Mouse (Mus musculus) adrenal gland, postnatal 25 days (tissue): ENCODE data around the gene Mindy3. TPM values are rescaled to one million over a fixed set of nuclear protein-coding genes. Genes with fewer than 3 reads are reported as not detected.
A peak's percentile ranks its signal among the peaks of the same experiment; 100 is the strongest.
"Not testable (repeated sequence)": the region's sequence is repeated elsewhere in the genome, so short reads cannot be mapped to it uniquely, and the experiment has no call there.

Experiments used
- DNase-seq: peaks from one replicate; pipeline ENCODE4 v3.0.0; 2021; ENCODE audit warnings: mixed read lengths
- long read RNA-seq: library from polyadenylated mRNA; stranded (forward); transcript quantifications from one replicate; pipeline ENCODE4 v2.0.0, GENCODE M21; 2021
- total RNA-seq: library from RNA; stranded (reverse); gene quantifications from 2 replicates; pipeline ENCODE4 v1.2.3, GENCODE M21; 2021

The Mindy3 gene
- total RNA-seq, result 52.8 and 54.6 TPM in 2 replicates
- long read RNA-seq, transcript Mindy3-201 (15 exons, 2,344 nt), result major isoform, 16 of 26 reads
- long read RNA-seq, partial matches to known transcripts, result 0 of 26 reads
- long read RNA-seq, other reads (novel, unspliced or antisense), result 9 of 26 reads

DNA sequence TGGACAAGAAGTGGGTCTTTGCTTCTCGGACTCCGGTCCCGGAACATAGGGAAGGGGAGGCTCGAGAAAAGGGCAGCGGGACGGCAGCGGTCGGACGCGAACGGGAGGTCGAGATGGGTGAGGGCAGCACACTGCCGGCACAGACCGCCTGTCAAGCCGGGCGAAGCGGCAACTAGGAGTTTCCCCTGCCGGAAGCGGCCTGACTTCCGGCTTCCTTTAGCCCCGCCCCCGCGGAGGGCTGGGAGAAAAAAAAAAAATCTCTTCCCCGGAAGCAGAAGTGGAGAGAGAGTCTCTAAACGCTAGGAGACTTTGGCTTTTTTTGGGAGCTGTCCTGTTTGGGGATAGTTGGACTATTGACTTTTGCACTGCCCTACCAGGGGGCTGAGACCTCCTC, at the start of gene Mindy3:
TSS of gene Mindy3 (minus strand) at position 209 of the 394 bp plus-strand sequence.
- peak; percentile 90 for DNase-seq

DNA sequence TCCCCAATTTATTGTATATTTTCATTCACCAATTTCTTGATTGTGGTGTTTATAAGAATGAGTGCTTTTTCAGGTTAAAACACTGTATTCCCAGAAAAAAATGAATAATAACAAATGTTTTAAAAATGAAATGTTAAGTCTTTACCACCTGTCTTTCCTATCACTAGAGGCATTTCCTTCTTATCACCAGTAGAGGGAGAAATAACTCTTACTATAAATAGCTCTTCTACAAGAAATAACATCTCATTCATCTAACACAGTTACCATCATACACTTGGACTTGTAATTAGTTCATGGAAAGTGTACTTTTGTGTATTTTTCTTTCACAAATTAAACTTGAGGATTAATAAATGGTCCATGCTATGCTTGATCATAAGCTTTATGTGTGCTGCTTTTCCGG, 40.5 kb upstream of the Mindy3 start:
- DNase-seq, result no peak

DNA sequence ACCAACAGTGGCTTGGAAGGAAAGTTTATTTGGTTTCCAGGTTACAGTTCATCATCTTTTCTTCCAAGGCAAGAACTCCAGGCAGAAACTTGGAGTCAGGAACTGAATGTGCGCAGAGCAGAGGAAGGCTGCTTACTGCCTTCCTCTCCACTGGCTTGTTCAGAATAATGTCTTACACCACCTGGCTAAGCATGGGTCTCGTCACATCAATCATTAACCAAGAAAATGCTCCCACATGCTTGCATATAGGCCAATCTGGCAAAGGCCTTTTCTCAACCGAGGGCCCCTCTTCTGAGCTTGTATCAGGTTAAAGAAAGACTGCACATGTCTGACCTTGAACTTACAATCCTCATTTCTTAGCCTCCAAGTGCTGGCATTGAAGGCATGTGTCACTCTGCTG, 30.8 kb upstream of the Mindy3 start:
- no peak for DNase-seq

DNA sequence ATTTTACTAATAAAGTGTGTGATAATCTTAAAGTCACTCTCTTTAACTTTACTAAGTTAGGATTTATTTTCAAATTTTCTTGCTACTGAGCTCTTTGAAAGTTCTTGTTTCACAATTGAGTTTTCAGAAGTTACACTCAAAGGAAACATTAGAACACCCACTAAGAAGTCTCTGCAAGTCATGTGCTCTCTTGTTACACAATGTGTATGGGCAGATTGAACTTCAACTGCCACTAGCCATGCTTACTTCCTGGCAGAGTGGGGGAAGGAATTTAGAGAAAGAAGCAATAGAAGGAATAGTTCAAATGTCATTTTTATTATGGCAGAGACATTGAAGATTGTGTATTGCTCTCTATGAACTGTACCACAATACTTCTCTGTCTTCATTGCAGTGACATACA, 20.9 kb upstream of the Mindy3 start:
- DNase-seq, result no peak

DNA sequence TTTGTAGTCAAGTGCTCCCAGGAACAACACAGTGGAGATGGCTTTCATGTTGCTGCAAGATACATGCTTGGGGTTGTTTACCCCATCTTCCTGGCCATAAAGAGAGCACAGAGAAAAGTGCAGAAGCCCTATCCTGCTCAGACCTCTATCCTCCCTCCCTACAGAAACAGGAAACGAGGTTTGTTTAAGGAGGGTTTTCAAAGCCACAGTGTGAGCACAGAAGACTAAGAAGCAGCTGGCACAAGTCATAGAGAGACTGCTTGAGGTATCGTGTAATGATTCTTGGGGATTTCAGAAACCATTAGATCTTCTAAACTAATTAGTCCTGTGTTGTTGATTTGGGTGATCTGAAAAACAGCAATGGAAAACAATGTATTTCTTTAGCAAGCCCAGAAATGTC, 20.3 kb upstream of the Mindy3 start:
- no peak for DNase-seq

DNA sequence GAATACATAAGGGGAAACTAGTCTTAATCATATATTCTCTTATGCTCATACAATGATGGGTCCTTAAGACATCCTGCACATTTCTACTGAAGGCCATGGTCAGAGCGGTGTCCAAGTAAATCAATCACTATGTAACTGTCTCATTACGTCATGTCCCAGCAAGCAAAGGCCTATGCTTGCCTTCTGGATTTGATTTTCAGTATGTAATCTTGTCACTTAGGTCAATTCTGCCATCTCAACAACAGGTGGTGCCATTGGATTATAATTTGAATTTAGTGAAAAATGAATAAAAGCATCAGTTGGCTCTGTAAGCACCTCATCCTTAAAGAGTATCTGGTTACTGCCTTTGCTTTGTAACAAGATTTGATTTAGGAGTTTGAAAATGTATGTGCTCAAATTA, 18.9 kb upstream of the Mindy3 start:
- no peak for DNase-seq

DNA sequence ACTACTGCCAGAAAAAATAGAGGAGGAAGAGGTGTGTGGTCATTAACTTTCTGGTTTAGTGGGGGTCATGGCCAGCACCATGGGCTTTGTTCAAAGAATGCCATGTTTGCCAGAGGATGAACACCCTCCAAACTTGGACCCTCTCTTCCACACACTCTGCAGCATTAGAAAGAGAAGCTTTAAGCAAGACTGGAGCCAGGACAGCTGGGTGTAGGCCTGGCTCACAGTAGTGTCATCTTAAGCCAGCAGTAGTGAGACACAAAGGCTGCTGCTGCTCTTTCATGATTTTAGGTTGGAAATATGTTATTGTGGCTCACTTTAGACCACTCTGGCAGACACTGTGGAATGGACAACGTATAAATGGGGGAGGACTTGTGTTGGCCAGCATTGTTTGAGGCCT, 12.8 kb upstream of the Mindy3 start:
- DNase-seq, result no peak

DNA sequence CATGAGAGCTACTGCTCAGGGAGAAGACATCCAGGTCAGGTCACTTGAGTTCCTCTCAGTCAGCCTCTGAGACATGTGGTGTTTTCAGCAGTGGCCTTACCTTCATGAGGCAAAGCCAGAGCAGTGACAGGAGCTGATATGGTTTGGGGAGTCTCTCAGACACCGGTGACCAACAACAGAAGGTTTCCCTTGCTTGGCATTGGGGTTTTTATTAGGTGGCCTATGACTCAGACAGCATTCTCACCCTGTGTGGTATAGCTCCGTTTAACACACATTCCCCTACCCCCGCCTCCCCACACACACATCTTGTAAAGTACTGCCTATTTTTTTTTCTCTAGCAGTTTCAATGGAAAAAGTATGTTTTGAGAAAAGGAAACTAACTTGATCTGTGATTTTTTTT, 5.1 kb upstream of the Mindy3 start:
- DNase-seq, result no peak

DNA sequence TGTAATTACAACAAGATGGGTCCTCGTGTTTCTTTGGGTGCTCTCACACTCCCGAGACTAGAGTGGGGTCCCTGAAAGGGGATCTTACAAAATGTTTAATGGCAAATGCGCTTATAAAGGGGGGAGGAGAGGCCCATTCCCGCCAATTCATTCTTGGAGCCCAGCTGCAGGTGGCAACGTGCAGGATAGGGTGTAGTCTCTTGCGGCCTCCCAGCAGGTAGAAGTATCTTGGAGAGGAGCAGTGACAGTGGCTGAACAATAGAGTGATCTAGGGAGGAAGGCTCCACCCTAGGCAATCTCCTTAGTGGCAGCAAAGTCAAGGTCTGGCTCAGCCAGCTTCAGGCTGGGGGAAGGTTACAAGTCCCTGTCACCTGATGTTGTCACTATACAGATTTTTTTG, 4.2 kb upstream of the Mindy3 start:
- not testable (repeated sequence) for DNase-seq

DNA sequence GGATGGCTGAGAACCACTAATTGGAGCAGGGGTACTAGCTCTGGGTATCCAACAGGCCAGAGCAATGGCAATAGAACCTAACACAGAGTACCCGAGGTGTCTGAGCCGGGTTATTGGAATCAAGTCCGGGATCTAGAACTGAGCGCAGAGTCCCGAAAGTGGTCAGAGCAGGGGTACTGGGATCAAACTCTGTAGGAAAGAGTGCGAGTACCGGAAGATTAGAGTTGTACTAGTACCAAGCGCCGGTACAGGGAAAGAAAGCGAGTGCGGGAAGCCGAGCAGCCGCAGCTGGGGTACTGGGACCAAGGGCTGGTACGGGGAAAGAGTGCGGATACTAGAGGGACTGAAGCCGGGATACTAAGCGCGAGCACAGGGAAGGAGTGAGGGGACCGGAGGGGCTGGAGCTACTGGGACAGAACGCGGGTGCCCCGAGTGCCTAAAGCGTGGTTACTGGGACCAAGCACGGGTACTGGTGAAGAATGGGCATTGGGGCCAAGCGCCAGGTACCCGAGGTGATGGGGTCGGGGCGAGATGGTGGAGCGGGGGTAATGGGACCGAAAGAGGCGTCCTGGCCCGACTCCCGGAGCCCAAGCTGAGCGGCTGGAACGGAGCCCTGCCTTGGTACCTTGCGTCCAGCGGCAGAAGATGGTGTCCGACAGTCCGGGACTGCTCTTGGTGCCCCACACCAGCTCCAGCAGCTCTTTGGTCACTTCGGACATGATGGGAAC, 572 bp downstream of the Mindy3 start:
- DNase-seq, result no peak

DNA sequence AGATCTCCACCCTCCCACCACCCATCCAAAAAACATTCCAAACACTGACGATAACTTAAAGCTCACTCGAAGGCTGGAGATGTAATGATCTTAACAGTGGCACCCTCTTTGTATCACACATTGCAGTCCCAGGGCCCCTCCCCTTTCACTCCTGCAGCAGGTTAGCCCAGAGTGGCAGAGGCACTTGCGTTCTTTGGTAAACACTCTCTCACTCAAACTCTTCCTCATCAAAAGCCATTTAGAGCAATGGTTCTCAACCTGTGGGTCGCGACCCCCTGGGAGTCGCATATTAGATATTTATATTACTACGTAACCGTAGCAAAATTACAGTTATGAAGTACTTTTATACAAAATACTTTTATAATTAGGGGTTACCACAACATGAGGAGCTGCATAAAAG, 1.1 kb downstream of the Mindy3 start:
- no peak for DNase-seq

DNA sequence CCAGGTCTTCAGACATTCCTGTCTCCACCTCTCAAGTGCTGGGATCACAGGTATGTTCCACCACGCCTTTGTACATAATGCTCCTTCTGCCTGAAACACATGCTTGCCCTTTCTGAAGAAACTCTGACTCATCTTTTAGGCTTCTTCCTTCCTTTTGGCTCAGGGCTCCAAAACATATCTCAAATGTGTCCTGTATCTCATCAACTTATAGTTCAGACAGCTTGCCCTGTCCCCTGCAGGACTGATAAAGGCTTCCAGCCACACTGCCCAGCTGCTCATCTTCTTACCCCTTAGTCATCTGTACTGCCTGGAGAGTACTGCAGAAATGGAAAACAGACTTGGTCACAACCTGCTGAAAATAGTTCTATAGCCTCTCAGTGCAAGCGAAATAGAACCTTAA, 7.0 kb downstream of the Mindy3 start:
- no peak for DNase-seq

DNA sequence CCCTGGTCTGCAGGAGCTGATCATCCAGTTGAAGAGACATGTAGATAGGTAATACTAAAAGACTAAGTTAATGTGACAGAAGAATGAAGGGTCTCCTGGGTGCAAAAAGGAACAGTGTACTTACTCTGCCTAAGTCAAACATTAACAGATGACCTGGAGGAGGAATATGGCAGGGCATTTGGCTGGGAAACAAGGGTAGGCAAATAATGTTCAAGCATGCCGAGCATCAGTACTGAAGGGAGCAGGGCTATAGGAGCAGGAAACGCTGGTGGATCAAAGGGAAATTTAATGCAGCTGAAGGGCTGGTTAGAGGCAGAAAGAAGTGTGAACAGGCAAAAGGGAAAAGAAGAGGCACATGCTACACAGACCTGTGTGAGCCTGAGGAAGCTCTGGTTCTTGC, 8.1 kb downstream of the Mindy3 start:
- no peak for DNase-seq

DNA sequence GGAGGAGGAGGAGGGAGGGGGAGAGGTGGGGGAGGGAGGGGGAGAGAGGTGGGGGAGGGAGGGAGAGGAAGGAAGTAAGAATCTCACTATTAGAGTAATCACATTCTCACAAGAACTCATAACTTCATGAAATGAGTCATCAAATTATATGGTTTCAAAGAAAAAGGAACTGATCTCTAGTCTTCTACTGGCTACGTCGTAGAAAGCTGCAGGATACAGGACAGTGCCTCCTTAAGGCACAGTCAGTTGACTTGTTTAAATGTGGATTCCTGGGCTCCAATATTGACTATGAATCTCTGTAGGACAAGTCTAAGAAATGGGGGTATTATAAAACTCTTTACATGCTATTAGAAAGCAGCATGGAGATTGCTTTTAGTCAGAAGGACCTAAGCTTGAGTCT, 12.5 kb downstream of the Mindy3 start:
- DNase-seq, result no peak

DNA sequence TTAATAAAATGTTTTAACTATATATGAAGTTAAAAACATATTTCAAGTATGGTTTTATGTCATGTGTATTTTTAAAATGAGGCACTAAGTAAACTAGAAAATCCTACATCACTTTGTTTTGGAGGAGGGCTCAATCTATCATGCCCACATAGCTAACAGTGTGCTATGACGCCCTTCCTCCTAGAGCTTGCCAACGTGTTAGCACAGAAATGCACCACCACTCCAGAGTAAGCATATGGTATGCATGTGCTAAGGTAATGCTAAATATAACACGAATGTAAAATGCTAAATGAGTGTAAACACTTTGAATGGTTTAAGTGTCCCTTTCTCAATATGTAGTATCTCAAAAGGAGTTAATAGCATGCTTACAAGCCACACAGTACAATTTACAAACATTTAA, 16.8 kb downstream of the Mindy3 start:
- DNase-seq, result no peak

DNA sequence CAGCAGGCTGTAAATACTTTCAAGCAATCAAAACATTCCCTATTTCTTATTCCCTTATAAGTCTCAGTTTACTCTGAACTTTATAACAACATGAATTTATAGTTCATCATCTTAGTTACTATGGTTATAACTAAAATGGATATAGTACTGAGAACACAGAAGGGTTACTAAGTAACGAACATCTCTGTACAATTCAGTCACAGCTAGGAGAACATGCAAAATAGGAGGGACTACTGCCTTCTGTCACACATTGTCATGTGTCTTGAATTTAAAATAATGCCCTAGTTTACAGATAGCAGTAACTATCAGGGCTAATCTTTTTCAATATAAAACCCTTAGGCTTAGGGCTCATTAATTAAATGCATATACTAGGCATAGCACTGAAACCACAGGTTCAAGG, 18.1 kb downstream of the Mindy3 start:
- no peak for DNase-seq

DNA sequence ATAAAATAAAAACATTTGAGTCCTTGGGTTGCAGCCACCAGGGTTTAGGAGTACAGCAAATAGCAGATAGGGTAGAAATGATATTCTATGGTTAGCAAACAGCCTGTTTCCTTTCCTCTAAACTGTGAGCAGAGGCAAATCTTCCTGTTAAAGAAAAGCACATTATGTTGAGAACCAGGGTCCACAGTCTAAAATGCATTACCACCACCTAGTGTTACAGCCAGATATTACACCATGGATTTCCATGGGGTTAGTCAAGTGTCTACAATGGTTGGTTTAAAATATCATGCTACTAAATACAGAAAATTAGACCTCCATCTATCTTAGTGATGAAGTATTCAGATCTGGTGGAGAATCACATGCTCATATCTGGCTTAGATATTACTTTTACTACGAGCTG, 30.2 kb downstream of the Mindy3 start:
- no peak for DNase-seq

DNA sequence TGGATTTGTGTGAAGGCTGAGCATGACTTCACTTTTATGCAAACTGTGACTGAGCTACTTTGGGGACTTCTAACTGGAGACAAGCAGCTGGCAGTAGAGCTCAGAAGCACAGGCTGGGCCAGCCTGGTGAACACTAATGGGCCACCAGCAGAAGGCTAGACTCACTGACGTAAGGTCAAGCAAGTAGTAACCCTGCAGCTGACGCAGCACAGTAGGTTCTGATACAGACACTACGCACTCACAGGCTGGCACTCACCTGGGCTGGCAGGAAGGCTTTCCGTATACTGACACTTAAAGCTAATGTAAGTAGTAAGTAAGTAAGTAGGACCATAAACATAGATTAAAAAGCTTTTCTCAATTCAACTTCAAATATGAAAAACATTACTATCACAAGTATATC, 30.7 kb downstream of the Mindy3 start:
- no peak for DNase-seq

DNA sequence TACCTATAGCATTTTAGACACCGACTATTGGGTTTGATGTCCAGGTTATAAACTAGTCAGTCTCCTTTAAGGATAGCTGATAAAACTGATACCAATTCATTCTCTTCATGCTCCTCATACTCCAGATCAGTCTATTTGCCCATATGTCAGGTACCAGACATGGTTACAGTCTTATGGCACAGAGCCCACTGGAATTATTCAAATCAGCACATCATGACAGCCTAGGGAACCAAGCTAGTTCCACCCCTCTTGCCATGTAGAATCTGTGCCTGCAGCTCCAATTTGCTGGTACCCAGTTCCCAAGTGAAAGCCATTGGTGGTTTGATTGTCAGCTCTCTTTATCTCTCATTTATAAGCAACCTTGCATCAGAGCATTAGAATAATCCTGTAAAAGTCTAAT, 34.9 kb downstream of the Mindy3 start:
- DNase-seq, result no peak

DNA sequence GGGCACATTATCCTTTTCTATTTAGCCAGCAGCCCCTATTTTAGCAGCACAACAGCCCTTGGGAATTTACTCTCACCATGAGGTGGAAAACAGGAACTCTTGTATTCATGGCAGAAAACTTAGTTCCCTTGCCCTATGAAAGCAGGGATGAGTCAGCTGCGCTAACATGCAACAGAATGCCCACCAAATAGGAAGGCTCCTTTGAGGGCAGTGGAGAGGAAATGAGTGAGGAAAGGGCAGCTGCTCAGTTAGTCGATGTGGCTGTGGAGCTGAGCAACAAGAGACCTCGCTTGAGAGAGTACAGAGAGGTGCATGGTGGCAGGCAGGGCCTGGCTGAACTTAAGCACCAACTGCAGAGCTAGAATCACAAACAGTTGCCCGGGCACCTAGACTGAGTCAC, 36.6 kb downstream of the Mindy3 start:
- no peak for DNase-seq

DNA sequence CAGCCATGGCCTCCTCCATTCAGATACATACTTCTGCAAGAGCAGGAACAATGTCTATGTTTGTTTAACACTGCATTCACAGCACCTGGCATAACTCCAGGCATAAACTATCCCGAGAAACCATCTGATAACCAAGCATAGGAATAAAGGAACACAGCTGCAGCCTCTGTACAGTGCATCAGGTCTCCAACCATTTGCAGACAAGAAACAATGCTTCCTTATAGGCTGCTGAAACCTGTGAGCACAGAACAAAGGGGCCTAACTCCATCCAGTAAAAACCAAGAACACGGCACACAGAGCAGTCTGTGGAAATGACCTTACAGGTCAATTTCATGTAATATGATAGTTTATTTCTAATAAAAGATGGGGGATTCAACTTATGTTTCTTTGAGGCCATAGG, 39.0 kb downstream of the Mindy3 start:
- no peak for DNase-seq

DNA sequence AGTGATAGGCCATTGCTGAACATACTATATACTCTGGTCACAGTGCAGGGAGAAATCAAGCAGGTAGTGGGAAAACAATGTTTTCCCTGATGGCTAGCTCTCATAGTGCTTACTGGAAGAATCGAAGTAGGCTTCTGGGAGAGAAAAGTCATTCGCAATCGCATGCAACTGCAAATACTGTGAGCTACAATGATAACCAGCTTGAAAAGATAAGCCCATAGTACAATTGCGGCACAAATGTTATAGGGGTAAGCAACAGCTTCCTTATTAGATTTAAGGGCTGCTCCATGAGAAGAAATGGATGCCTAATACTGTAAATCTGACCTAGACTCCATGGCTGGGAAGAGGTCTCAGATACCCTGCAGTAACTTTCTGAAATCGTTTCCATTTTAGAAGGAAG, 40.7 kb downstream of the Mindy3 start:
- DNase-seq, result no peak

DNA sequence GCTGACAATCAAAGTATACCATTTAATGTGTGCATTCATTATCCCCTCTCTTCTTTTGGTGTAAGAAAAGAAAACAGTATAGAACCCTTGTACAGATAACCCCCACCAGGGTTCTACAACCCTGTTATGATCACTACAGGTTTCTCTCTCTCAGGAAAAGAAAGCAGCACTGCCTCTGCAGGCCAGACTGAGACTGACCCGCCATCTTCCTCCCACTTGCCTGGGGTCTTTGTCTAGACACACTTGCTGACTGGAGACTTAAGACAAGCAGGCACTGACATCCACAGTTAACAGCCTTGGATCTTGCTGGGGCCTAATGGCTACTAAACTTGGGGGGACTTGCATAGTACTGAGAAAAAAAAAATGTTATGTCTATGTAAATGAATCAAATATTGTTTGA, 42.2 kb downstream of the Mindy3 start:
- no peak for DNase-seq

DNA sequence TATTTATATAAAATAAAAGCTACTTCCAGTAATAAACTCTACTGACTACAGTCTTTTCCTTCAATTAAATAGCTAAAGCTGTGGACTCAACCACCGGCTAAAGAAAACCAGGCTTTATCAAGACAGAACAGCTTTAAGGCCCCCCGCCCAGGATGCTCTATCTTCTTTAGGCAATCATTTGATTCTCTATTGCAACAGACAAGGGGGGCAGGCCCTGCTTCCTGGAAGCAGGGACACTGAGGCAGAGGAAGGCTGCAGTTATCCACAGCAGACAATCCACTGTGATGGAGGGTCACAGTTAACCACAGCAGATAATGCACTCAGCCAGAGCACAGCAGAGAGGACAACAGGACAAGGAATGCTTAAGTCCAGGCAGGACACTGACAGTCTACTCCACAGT, 46.4 kb downstream of the Mindy3 start:
- no peak for DNase-seq

DNA sequence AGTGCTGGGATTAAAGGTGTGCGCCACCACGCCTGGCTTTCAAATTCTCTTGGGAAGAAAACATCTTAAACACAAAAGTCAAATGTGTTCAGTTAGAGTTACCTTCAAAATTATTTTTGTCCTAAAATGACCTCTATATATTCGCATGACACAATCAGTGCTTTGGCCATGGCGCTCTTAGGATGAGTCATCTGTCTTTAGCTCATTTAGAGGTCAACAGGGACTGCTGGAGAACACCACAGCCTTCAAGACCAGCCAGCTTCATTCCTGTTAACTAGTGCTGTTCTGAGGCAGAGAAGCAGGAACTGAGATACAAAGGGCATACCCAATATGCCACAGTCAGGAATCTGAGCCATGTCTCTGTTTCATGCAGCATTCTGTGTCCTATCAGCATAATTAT, 47.9 kb downstream of the Mindy3 start:
- peak; percentile 5 for DNase-seq
